Mouse (Mus musculus) intestine, embryonic 14.5 days (tissue): ENCODE measurements at regions not wholly inside any gene's neighbourhood (a gene's known extent, or its start where the extent isn't known, plus 50 kb on each side); places are given as distances from the start of the nearest gene placed in this dataset.

Source experiments
- ATAC-seq: fragments of 200-750 bp; cut with Nextera tagmentation; replicated peaks from 2 replicates; pipeline ENCODE4 v1.8.0; 2017; ENCODE audit warnings: low read depth, moderate number of reproducible peaks, moderate TSS enrichment, moderate library complexity; ENCODE audit not compliant: low FRiP score, low TSS enrichment
- DNase-seq: peaks from one replicate; pipeline ENCODE4 v3.0.0-alpha.2; 2018; ENCODE audit warnings: low spot score
- H3K27ac ChIP-seq: fragments of 300-500 bp; sonication (generic); 2 replicates; pipeline ENCODE4 v1.5.1; 2014; ENCODE audit warnings: low read depth, mild to moderate bottlenecking, control low read depth
- H3K27me3 ChIP-seq: fragments of 300-500 bp; sonication (generic); replicated peaks from 2 replicates; pipeline ENCODE4 v1.6.1; 2014; ENCODE audit warnings: low read length, control low read depth; ENCODE audit not compliant: control insufficient read depth, insufficient read depth
- H3K36me3 ChIP-seq: fragments of 300-500 bp; sonication (generic); 2 replicates; pipeline ENCODE4 v1.6.1; 2014; ENCODE audit warnings: low read length, control low read depth; ENCODE audit not compliant: control insufficient read depth, insufficient read depth
- H3K4me1 ChIP-seq: fragments of 300-500 bp; sonication (generic); replicated peaks from 2 replicates; pipeline ENCODE4 v1.6.1; 2014; ENCODE audit warnings: low read length, control low read depth, mixed read lengths; ENCODE audit not compliant: control insufficient read depth, insufficient read depth
- H3K4me2 ChIP-seq: fragments of 300-500 bp; sonication (generic); 2 replicates; pipeline ENCODE4 v1.6.1; 2014; ENCODE audit warnings: low read length
- H3K4me3 ChIP-seq: fragments of 300-500 bp; sonication (generic); 2 replicates; pipeline ENCODE4 v1.5.1; 2014; ENCODE audit warnings: low read depth, low read length, control low read depth, mixed read lengths
- H3K9ac ChIP-seq: fragments of 300-500 bp; sonication (generic); 2 replicates; pipeline ENCODE4 v1.6.1; 2014; ENCODE audit warnings: mild to moderate bottlenecking, low read length
- H3K9me3 ChIP-seq: fragments of 300-500 bp; sonication (generic); 2 replicates; pipeline ENCODE4 v1.6.1; 2016; ENCODE audit warnings: low read length, control low read depth; ENCODE audit not compliant: control insufficient read depth
- WGBS: fragments of 180-500 bp; shearing (Covaris S2); extraction: QIAGEN DNeasy Blood & Tissue Kit; methylation state at CpG from one replicate; pipeline ENCODE4 v1.1.7; 2014; 5-methylcytosine and 5-hydroxymethylcytosine counted together

DNA sequence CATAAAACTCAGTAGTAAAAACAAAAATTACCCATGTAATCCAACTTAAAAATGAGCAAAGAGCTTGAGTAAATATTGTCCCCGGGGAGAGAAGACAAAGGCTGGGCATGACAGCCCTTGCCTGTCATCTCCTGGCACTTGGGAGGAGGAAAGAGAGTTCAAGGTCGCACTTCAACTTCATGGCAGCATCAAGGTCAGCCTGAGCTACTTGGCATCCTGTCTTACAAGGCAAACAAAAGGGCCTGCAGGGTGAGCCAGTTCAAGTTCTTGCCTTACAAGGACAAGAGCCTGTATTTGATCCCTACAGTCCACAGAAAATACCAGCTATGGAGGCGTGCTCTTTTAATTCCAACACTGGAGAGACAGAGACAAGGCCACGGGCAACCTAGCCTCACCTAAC lies 67.1 kb upstream of the Phactr1 start:
- H3K9me3 ChIP-seq = no peaks in the 10 kb centered on the region
- H3K4me3 ChIP-seq = no peak overlapping the region
- DNase-seq (no peak), ATAC-seq (no peak)
- H3K4me2 ChIP-seq = no peak overlapping the region
- no peak overlapping the region for H3K9ac ChIP-seq
- no peaks in the 10 kb centered on the region for H3K27me3 ChIP-seq
- no peaks in the 10 kb centered on the region for H3K4me1 ChIP-seq
- no peak overlapping the region for H3K27ac ChIP-seq
- WGBS = 68% methylated on average over 4 of the region's 4 CpGs
- no peaks in the 10 kb centered on the region for H3K36me3 ChIP-seq

- Histone ChIP-seq H3K27ac (no peak overlapping the region), H3K9ac (no peak overlapping the region), H3K4me2 (no peak overlapping the region), H3K4me3 (no peak overlapping the region), H3K27me3 (no peaks in the 10 kb centered on the region), H3K36me3 (no peaks in the 10 kb centered on the region), H3K4me1 (no peaks in the 10 kb centered on the region), H3K9me3 (no peaks in the 10 kb centered on the region)
- DNase-seq (no peak), ATAC-seq (no peak)
- 73% methylated on average over 5 of the region's 5 CpGs for WGBS
Observed at GRCm38 (mm10) chr13:42615826-42616225, 64.6 kb upstream of the Phactr1 start.

DNA sequence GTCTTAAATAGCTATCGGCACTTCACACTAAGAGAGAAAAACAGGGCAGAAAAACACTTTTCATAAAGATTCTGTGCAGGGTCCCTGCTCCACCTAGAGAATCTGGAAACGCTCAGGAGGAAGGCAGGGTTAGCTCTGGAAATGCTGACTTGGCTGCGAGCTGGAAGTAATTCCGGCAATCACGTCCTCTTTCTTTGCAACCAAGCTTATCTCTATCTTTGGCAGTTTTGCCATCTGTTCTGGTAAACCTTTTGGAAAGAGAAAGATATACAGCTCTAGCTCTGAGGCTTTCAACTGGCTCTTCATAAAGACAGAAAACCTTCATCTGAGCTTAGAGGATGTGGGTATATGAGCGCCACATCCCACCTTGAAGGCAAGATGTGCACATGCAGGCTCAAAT lies 63.2 kb upstream of the Phactr1 start:
- Histone ChIP-seq H3K9ac (no peak overlapping the region), H3K27me3 (no peaks in the 10 kb centered on the region), H3K4me2 (no peak overlapping the region), H3K27ac (no peak overlapping the region), H3K9me3 (no peaks in the 10 kb centered on the region), H3K4me1 (no peaks in the 10 kb centered on the region), H3K4me3 (no peak overlapping the region), H3K36me3 (no peaks in the 10 kb centered on the region)
- ATAC-seq = no peak
- no peak for DNase-seq
- WGBS = 86% methylated on average over 6 of the region's 6 CpGs

GRCm38 (mm10) chr13:42617844-42618243 lies 62.6 kb upstream of the Phactr1 start:
- no peaks in the 10 kb centered on the region for H3K4me1 ChIP-seq
- no peak overlapping the region for H3K4me3 ChIP-seq
- DNase-seq (no peak), ATAC-seq (no peak)
- no peak overlapping the region for H3K27ac ChIP-seq
- H3K9me3 ChIP-seq = no peaks in the 10 kb centered on the region
- no peak overlapping the region for H3K9ac ChIP-seq
- 37% methylated on average over 4 of the region's 4 CpGs for WGBS
- no peaks in the 10 kb centered on the region for H3K36me3 ChIP-seq
- no peak overlapping the region for H3K4me2 ChIP-seq
- H3K27me3 ChIP-seq = no peaks in the 10 kb centered on the region

GRCm38 (mm10) chr13:42619555-42620280 lies 60.7 kb upstream of the Phactr1 start:
- DNase-seq (no peak), ATAC-seq (no peak)
- Histone ChIP-seq H3K27me3 (no peaks in the 10 kb centered on the region), H3K4me3 (no peak overlapping the region), H3K4me1 (no peaks in the 10 kb centered on the region), H3K27ac (no peak overlapping the region), H3K9ac (no peak overlapping the region), H3K4me2 (no peak overlapping the region), H3K36me3 (no peaks in the 10 kb centered on the region), H3K9me3 (no peaks in the 10 kb centered on the region)
- 93% methylated on average over 6 of the region's 6 CpGs for WGBS

GRCm38 (mm10) chr13:42623491-42623890 lies 56.9 kb upstream of the Phactr1 start:
- Histone ChIP-seq H3K9me3 (no peaks in the 10 kb centered on the region), H3K4me3 (no peak overlapping the region), H3K4me2 (no peak overlapping the region), H3K9ac (no peak overlapping the region), H3K27me3 (no peaks in the 10 kb centered on the region), H3K36me3 (no peaks in the 10 kb centered on the region), H3K4me1 (no peaks in the 10 kb centered on the region), H3K27ac (no peak overlapping the region)
- 45% methylated on average over 5 of the region's 5 CpGs for WGBS
- ATAC-seq (no peak), DNase-seq (no peak)
